Mouse (Mus musculus) retina, postnatal 7 days (tissue): ENCODE measurements at regions not wholly inside any gene's neighbourhood (a gene's known extent, or its start where the extent isn't known, plus 50 kb on each side); places are given as distances from the start of the nearest gene placed in this dataset.

Experiments used
- DNase-seq: peaks from one replicate; pipeline ENCODE4 v3.0.0-alpha.2; 2012; ENCODE audit warnings: low read depth, low spot score

DNA sequence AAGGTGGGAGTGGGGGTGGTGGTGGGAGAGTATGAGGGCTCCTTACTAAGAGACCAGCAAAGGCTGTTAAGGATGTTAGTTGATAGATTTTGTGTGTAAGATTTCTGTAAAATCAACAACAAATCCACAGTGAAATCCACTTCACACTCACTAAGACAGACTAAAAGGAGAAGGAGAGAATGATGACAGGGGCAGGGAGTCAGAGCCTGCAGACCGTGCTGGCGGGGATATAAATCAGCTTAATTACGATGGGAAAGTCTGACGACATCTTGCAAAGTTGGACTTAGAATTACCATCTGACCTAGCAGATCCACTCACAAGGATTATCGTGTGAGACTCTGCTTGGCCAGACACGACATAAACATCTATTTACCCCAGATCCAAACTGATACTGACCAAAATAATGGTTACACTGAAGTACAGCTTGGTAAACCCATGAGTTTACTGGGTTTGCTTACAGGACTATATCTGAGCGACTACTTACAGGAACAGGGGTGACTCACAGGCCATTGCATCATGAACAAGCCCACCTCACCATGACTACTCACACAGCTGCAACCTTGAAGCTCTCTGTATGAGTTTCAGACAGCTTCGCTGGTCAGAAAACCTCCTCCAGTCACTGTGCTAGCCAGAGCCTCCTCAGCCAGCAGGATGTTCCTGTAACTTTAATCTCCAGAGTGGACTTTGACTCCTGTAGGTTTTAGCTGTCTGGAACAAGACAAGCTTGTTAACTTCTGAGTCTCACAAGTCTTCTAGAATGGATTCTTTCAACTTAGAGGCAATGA, 50.5 kb upstream of the Ednra start:
- DNase-seq: no peak

DNA sequence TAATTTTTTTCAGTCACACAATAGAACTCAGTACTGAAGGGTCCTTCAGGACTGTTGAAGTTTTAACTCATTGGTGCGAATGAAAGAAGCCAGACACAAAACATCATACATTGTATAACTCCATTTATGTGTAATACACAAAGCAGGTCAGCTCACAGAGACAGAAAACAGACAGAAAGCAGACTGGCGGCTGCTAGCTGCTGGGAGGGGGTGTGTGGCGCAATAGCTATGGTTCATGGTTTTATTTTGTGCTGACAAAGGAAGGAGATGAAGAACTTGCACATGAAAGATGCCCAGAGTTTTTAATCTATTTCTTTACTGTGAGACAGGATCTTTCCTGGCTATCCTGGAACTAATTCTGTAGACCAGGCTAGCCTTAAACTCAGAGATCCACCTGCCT, 51.3 kb upstream of the Ednra start:
- no peak for DNase-seq

DNA sequence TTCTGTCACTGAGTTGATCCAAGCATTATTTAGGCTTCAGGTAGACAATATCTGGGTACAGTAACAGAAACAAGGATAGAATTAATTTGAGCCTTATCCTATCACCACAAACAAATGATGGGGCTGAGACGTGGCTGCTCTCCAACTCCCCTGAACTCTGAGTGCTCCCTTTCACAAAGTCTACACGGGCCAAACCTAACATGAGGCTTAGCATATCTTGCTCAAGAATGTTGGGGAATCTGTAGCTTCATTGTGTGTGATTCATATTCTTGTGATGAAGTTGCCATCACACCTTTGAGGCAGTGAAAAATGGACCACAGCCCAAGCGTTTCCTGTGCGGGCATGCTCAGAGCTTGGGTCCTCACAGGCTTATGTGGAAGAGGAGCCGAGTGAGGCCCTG, 53.3 kb upstream of the Ednra start:
- no peak for DNase-seq

DNA sequence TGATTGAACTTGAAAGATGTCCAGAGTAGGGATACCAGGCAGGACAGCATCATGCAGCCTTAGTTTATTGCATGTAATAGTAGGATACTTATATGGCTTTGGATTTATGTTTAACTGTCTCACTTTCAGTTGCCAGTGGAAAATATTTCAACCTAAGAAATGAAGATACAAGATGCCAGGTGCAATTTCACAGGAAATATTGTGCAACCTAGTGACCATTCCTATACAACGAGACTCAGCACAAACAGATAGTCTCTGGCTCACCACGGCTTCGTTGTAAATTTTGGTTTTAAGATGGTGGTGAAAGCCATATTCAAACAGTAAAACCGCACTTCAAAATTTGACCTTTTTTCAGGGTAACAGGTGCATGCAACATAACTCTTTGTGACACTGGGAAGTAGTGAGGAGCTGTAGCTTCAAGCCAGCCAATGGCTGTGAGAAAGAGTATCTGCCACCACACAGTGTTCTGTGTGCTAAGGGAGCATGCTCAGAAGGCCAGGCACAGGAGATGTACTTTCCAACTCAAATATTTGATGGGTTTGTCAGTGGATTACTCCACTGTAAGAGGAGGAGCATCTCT, 61.5 kb upstream of the Ednra start:
- DNase-seq: no peak

DNA sequence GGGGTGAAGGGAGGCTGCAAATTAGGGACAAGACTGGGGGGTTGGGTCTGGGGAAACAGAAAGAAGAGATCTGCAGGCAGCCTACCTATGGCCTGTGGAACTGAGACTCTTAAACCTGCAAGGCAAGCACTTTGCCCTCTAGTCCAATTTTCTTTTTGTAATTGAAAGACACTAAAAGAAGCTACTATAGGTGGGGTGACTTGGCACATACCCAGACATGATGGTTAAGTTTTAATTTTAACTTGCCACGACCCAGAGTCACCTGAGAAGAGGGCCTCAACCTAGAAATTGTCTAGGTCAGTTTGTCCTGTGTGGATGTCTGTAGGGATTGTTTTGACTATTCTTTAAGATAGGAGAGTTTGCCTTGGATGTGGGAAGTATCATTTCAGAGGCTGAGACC, 70.6 kb upstream of the Ednra start:
- no peak for DNase-seq

DNA sequence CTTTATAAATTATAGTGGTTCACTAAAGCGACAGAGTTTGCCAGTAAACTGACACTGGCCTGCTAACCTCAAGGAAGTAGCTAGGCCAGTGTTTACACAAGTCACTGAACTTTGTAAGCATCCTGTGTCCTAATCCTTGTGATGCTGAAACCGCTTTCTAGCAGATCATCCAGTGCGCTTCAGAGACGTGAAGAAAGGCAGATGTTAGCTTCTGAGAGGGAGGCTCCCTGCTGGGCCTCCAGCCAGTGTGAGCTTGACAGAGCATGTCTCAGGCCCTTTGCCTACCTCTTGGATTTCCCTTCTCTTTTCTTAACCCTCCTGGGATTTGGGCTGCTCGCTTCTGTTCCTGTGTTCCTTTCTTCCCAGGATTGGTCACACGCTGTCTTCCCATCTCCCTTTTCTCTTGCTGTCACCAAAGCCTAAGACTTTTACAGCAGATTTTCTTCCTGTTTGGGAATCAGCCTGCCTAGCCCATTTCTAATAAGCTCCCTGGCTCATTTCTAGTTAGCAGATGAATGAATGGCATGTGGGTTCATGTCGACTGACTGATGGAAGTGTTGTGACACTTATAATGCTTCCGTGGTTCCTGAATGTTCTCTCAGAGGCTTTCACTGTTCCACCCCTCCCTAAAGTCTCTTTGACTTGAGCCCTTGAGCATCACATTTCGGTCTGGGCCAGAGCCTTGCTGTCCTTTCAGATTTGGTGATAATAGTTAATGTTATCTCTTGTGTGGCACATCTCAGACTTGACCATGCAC, 79.1 kb upstream of the Ednra start:
- no peak for DNase-seq

DNA sequence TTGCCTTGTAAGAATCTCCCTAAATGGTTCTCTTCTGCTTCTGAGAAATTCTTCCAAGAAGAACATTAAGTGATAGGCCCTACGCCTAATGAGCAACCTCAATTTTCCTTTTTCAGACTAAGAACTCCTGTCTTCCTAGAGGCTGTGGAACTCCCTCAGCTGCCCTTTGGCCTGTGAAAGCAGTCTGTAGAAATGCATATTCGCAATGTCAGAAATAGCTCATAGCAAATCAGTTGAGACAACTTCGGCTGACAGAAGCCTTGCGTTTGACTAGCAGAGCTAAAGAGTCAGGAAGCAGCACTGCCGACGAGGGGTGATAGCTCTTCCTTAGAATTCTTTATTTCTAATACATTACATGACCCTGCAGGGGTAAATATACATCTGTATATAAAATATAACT, 80.3 kb upstream of the Ednra start:
- no peak for DNase-seq

DNA sequence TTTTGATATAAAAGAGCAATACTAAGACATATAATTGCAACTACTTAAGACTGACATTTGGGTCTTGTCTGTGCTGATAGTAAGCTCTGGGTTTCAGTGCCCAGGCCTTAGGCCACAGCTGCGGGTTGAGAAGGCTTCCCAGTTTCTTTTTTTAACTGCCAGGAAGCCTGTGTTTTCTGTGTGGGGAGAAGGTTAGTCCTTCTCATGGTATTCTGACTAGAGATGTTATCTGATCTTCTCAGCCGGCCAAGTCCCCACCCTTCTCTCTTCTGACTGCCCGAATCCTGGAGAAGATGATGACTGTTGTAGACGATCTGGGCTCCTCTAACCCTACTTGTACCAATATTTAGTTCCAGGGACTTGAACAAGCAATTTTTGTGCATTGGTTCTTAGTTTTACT, 80.7 kb upstream of the Ednra start:
- DNase-seq: no peak

DNA sequence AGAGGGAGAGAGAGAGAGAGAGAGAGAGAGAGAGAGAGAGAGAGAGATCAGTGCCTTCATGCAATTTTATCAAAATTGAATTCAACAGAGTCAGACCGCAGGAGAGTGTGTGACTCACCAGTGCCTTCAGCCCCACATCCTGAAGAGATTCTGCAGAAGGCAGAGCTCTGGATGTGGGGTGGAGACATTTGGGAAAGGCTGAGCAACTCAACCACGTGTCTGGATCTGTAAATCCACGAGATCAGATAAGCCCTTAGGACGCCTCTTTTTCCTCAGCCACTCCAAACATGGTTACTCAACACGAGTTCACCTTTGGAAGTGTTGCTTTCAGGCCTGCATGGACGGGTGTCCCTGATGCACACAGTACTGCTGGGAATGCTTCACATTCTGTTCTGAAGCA, 81.4 kb upstream of the Ednra start:
- no peak for DNase-seq

DNA sequence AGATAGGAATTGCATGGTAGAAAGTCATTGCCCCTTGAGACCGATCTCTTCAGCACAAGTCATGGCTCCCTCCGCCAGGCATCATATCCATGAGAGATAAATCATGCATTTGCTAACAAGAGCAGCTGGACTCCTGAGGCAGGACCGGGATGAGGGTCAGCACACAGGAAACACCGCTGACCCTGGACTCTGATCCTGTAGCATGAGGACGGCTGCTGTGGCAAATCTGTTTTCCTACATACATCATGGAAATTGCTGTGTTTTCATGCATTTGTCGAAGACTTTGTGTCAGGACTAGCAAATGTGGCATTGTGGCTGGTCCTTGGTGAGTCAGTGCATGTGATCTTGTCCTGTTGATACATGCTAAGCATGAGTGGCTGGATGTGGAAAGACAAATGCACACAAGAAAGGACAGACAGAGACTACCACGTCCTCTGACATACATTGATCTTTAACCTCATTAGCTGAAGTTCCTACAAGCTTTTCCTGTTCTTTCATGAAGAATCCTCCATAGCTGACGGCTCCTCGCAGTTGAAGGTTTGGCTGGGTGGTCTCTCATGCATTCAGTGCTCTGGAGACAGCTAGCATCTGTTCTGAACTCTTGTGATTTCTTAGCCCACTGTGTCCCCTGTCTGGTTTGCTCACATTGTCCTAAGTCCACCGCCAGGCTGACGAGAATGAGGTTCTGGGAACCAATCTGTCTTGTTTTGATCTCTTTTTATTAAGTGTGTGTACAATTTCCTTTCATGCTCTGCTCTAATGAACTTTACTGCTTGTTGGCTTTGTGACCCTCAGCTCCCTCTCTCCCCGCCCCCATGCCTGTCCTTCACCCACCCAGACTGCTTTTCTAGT, 90.8 kb upstream of the Ednra start:
- no peak for DNase-seq

DNA sequence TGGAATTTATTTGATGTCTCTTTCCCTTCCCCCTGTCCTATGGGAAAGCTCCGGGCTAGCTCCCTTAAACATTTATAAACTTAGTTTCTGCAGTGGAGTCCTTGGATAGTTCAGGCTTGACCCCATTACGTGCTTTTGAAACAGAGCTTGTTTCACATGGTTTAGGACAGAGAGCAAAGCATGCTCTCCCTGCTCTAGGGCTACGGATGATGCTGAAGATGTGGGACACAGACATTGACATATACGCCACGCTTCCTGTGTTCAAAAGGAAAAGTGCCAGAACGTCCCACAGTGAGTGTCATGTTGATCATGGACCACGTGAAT, 91.3 kb upstream of the Ednra start:
- DNase-seq: no peak

DNA sequence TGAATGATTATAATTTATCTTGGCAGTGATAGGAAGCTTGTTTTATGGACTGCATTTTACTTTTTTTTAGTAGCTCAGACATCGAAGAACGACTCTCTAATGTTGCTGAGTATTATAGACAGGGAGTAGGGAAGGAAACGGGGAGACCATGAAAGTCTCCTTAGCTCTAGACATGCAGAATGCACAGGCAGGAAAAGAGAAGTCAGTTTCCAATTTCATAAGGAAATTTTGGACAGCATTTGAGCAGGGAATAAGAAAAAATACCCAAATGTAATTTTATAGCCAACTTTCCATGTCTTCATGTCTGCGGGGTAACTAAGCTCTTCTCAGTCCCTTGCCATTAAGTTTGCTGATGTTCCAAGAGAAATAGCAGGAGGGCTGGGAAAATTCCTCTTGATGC, 92.0 kb upstream of the Ednra start:
- no peak for DNase-seq

DNA sequence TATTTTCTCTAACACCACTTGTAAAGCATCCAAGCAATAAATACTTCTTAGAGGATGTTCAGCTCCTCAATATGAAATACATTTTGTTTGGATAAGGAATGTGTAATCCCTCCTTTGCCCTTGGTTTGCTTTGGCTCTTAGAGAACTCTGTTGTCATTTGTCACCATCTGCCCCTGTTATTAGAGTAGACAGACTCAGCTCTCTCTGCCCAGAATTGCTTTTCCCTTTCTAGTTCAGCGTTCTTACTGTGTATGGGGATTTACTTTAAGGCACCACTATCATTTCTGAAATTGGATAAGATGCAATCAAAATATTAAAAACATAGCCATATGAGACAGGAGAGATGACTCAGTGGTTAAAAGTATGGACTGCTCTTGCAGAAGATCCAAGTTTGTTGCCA, 101.5 kb upstream of the Ednra start:
- no peak for DNase-seq

DNA sequence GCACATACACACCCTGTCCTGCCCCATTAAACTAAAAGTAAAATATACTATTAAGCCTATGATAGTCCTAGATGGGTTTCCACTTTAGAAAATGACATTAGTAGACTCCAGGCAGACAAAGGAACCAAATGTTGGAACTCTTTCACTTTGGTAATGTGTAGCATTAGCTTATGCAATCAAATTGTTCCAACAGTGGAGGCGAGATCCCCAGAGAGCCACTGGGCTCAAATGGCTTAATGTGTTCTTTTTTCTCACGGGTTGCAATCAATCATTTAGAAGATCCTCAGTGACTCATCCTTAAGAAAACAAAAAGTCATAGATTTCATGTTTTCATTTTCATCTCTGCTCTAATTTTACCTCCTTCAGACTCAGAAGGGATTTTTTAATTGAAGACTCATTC, 102.0 kb upstream of the Ednra start:
- DNase-seq: no peak

DNA sequence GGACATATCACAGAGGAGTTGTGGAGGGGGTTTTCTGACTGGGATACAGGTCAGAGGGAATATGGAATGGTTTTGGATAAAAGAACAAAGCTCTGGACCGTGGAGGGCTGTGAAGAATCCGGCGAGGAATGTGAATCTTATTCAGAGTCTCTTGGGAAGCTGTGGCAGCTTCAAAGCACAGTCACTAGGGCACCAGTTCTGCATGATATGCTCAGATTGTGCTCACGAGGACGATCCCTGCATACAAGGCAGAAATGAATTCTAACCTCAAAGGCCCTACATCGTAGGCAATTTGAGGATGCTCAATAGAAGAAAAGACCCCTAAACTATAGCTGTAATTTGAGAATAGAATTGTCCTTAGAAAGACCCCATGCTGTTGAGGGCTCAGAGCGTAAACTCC, 103.8 kb upstream of the Ednra start:
- DNase-seq: no peak

DNA sequence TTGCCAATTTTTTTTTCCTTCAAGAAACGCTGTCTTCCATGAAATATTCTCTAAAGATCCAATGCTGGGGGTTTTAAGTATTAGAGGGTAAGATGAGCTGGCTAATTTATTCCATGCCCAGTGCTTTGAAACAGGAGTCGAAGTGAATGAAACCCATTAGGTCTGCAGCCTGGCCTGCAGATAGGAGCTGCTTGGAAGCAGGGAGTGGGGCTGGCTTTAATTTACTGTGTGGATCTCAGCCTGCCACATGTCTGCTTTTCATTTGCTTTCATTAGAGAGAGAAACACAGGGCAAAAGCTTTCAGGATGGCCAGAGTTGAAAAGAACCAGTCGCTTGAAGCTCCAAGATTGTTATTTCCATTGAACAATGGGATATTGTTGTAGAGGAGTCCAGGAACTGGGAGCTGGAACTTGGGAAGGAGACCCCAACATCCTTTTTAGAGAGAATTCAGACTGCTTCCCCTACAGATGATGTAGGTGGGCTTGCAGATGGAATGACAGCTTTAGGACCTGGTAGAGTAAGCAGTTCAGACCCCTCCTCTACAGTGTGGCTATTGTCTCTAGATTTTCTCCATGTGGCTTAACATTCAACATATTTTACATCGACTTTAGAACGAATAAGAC, 105.0 kb upstream of the Ednra start:
- DNase-seq: no peak

DNA sequence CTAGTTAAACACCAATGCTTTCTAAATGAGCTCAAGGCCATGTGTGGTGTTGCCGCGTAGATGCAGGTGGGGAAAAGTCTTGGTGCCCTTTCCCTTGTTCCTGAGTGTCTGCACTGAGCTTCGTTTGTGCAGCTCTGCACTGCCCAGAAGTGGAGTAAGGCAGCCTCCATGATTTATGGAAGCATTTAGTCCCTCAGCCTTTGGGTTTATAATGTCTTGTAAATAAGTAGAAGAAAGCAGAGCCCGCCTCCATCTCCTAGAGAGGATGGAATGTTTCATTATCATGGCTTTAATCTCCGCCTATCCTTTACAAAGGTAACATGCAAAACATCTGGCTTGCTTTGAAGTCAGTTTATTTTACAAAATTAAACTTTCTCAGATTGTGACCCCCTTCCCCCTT, 105.5 kb upstream of the Ednra start:
- DNase-seq: no peak

DNA sequence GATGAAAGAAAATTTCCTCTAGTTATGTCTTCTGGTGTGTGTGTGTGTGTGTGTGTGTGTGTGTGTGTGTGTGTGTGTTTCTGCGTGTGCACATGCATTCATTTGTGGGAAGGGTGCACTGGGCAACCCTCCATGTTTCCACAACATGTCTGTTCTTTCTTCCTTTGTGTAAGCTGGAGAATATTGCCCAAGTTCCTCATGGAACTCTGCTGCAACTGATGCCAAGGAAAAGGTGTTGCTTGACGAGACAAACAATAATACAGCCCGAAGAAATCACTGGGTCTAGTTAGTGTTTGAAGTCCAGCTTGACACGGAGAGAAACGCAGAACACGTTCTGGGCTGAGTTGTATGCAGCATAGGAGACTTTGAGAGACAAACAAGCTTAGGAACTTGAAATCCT, 110.0 kb upstream of the Ednra start:
- DNase-seq: no peak

DNA sequence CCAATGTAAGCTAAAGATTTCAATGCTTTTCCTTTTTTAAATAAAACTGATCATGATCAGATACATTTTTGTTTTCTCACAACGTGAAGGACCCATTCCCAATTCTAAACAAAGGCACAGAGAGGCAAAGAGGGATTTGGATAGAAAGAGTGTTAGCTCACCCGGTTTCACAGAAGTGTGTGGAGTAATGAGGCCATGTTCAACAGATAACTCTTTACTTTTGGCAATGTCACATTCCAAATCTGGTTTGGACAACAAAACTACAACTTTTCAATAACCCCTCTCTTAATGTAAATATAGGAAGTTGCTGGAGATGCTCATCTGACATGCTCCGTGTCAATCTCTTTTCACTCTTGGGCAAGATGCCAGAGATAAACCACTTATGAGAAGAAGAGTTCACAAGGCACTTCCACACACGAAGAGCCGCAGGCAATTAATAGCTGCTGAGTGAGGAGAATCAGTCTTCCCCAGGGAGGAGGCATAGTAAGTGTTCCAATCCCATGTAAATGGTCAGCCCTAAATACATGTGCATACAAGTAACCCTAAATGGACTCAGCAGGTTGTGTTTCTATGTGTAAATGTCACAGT, 112.7 kb upstream of the Ednra start:
- DNase-seq: no peak

DNA sequence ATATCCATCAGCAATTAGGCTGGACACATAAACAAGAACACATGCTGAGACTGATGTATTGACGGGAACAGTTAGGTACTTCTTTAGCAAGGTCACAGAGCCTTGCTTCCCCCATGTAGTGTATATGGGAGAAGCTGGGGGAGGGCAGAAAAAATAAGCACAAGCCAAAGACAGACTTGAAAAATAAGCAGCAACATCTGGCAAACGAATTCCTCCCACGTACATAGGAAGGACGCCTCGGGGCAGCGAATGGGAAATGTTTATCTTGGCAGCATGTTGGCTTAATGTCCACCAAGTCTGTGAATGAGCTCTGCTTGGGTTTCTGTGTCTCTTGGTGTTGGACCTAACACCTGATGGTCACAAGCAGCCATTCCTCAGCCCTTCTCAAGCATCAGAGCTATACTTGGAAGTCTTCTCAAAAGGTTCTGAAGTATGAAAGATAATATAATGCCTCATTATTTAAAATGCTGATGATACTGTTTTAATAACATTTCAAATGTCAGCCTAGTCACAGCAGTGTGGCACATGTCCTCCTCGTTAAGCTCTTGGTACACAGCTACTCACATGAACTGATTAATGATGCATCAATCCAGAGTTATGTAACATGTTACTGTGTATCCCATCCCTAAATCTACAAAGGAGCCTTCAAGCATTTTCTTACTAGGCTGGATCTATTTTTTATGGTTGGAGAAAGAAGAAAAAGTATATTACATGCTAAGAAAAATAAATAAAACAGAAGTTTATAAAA, 118.3 kb upstream of the Ednra start:
- no peak for DNase-seq

DNA sequence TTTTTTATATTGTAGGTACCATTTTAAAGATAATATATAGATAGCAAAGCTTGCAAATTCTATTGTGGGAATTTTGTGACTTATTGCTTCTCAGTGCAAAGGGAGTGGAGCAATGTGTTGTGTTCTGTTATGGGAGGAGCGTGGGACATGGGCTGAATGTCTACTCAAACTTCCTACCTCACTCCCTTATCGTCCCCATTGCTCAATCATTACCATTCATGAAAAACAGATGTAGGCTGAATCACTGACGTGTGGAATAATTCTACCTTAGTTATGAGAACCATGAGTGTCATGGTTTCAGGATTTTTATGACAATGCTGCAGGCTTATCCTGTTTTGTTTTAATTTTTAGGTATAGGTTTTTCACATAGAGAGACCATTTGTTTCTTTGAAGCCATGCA, 119.0 kb upstream of the Ednra start:
- DNase-seq: no peak
